Mouse (Mus musculus) spleen, adult 18-20 months (tissue): ENCODE measurements around the gene Pdzk1ip1.

ENCODE experiments used
- DNase-seq, 2 experiments: peaks; one replicate each; pipeline ENCODE4 v3.0.0; 2022; ENCODE audit warnings: mixed read lengths in 2 of 2

Gene Pdzk1ip1

DNA sequence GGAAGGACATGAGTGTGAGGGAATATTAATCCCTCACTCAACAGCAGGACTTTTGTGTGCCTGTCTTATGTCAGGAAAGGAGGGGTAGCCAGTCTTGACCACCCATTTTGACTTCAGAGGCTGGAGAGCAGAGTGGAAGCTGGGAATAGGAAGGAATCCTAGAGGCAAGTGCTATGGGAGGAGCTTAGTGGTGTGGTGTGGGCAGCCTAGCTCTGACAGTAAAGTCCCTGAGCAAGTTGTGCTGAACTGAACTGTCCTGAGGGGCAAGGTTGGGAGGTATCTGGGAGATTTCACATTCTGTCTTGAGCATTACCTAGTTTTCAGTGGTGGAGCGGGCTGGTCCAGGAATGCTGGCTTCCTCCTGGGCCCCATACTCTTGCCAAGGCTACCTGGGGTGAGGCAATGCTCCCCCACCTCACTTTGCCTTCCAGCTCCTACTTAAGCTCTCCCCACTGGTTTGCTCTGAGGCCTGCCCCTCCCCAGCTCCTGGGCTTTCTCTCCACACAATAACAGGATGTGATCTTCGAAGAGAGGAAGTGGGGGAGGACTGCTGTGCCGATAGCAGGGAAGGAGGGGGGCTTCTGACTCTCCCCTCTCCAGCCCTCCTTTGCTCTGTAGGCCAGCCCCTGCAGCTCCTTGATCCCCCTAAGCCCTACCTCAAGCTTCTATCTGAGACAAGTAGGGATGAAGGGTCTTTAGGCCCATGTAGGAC lies 13.1 kb upstream of the Pdzk1ip1 start:
- no peak for DNase-seq

DNA sequence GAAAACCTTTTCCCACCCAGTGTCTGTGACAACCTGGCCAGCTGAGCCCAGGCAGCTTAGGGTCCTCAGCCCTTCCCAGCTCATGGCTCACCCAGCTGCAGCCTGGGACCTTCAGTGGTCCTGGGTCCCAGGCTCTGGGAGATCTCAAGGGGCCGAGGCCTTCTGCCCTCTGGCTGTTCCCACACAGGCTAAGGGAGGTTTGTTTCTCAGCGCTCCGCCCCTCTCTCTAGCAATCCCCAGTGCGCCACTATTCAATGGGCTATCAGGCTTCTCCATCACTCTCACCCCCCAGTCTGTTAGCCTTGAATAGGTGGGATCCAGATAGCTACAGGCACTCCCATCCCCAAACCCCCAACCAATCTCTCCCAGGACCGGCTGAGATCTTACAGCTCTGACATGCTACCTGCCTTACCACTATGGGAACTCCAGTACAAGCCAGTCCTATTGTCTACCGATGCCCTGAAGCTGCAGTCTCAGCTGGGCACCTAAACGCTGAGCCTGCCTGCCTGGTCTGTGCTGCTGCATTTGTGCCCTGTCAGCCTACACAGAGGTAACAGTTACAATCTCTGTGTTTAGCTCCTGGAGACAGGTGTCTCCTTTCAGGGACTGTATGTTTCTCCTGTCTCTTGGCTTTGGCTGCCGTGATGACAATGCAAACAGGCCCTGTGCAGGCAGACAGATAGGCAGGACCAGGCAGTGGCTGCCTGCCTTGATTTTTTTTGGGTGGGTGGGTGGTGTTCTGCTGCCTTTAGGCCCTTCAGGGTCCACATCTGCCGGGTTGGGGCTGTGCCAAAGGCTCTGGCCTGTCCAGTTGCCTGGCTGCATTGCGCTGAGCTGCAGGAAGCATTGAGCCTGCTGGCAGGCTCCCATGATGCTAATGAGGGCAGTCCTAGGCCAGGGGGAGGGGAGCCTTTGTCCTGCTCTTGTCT lies 9.4 kb upstream of the Pdzk1ip1 start:
- DNase-seq = no peak

DNA sequence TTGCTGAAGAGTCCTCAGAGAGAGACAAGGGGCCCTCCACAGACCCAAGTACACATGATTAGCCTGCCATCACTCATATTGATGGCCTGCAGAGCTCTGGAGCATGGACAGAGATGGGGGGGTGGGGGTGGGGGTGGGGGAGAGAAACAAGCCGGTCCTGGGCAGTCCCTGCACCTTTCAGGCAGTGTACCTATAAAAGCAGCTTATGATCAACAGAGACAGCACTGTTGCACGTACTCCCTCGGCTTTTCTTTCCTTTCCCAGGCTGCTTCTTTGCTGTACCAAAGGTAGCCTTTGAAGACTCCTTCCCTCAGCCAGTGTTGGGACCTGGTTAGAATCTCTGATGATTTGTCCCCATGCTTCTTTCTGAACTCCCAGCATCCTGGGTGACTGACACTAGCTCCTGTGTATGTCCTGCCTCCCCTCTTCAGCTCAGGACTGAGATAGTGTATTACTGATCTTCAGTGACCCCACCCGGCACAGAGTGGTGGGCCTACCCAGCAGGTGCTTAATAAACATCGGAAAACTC lies 8.6 kb upstream of the Pdzk1ip1 start:
- no peak for DNase-seq

DNA sequence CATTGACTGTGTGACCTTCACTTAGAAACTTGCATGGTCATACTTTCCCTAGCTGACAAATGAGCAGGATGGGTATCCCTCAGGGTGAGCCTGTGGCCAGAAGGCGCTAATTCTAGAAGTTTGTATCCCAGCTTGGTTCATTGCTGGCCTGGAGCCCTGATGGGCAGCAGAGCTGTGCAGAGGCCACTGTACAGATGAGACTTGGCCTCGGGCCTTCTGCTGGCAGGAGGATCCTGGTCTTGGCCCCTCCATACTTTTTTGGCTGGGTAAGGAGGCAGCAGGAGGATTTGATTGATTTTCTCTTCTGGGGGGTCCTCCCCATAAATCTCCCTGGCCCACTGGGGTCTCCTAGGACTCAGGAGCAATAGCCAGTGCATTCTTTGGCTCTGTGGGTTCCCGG lies 5.5 kb upstream of the Pdzk1ip1 start:
- DNase-seq = no peak

DNA sequence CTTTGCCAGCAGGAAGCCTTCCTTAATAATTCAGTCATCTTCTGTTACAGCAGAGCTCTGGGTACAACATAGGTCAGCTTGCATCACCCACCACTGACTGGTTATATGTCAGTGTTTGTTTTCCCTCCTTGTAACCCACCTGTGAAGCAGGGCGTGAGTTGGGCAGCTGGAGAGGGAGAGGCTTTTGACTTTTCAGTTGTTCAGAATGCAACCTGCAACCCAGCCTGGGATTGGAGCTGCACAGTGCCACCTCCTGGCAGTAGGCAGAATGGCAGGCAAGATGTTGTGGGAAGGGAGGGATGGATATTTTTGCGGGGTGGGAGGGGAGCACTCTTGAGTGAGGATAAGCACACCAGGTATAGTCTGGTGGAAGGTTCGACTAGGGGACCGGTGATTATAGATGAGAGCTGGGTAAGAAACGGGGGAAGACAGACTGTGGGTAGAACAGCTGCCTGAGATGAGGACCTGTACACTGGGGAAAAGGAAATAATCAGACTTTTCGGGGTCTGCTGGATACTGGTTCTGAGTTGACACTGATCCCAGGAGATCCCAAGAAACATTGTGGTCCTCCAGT lies 2.9 kb upstream of the Pdzk1ip1 start:
- peak in 1 of 2 experiments; percentile 51 for DNase-seq

DNA sequence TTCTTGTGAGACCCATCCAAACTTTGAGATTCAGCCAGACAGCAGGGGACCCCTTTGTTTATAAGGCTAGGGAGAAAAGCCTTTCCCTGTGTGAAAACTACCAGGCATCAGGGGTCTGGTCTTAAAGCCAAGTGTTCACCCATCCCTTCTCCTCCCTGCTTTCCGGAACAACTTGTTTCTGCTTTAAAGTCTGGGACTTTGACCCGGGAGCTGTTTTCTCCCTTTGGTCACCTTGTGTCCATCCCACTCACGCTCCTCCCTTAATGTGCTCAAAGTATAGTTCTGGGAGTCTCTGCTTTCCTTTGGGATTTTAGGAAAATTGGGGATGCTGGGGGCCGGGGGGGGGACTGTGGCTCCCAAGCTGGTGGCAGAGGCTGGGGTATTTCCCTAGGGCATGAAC lies 2.3 kb upstream of the Pdzk1ip1 start:
- no peak for DNase-seq

DNA sequence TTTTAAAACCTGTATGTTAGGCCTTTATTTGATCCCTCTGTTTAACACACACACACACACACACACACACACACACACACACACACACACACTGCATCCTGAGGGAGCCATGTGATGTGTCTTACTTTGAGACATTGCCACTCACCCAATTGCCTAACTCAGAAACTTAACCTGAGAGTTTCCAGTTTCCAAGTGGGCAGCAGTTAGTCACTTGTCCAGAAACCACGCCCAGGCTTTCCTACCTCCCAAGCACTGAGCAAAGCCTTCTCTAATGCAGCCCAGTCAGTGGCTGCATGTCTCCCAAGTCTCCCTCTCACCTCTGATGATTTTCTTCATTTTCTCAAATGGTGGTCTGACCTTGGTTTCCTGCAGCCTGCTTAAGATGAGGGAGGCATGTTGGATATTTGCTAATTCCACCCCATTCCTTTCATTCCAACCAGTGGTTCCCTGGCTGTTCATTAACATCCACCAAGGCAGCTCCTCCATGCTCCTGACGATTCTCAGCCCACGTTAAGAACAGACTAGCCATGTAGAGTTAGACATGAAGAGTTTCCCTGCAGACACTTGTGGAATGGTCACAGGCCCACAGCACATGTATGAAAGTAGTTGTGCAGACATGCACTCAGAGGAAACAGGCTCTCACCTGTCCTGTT lies 1.6 kb upstream of the Pdzk1ip1 start:
- DNase-seq = no peak

DNA sequence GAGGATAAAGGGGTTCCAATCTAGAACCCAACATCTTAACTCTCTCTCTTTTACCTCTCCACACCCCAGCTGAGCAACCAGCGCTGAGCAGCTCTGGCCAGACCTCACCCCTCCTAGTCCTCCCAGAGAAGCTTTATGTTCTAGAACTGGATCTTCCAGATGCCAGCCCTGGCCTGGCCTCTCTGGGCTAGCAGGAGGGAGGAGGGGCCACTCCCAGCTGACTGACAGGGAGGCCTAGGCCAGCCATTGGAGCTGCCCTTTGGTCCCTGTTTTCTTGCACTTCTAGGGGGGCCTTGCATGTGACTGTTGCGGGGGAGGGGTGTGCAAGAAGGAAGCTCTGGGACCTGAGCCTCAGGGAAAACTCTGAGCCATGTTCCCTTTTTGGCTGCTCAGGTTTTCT lies 2.1 kb downstream of the Pdzk1ip1 start:
- no peak for DNase-seq

DNA sequence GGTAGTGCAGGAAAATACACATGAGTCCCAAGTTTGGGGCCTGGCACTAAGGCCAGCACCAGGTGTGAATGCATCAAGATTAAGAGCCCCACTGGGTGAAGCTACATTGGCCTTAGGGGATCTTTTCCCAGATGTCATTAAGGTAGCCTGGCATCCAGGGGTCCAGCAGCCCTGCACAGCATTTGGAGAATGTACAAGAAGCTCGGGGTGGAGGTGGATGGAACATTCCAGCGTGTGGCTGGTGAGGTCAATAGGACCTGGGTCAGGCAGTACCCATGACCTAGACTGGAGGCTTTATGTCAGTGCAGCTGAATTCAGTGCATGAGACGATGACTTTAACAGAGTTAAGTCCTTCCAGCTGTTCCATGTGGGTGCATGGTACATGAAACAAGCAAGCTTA lies 3.3 kb downstream of the Pdzk1ip1 start:
- no peak for DNase-seq

DNA sequence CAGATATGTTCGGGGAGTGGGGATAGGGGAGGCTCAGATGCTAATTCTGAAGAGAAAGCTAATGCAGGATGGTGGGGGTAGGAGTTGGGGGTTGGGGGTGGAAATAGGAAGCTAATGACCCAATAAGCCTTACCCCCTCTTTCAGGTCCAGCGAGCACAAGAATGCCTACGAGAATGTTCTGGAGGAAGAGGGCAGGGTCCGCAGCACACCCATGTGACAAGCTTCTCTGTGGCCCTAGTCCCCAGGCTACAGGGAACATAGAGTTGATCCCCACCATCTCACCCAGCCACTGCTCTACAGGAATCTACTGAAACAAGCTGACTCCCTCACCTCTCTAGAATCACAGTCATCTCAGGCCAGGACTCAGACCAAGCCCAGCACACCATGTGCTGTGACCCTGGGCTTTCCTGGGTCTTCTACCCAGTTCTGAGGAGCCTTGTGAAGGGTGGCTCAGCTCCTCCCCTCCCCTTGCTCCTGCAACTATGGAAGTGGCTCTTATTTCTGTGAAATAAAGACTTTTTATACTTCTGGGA lies 4.9 kb downstream of the Pdzk1ip1 start:
- DNase-seq = no peak

DNA sequence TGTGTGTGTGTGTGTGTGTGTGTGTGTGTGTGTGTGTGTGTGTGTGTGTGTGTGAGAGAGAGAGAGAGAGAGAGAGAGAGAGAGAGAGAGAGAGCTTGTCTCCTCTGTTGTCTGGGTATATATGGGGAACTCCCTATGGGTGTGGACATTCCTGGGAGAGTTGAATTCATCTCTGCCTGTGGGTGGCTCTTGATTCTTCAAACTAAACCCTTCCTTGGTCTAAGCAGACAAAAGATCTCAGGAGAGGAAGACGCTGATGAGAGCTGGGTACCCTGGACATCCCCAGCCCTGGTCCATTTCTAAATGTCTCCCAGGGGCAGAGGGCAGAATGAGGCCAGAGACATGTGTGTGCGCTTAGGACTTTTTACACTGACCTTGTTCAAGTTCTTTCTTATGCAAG lies 5.5 kb downstream of the Pdzk1ip1 start:
- DNase-seq = no peak

DNA sequence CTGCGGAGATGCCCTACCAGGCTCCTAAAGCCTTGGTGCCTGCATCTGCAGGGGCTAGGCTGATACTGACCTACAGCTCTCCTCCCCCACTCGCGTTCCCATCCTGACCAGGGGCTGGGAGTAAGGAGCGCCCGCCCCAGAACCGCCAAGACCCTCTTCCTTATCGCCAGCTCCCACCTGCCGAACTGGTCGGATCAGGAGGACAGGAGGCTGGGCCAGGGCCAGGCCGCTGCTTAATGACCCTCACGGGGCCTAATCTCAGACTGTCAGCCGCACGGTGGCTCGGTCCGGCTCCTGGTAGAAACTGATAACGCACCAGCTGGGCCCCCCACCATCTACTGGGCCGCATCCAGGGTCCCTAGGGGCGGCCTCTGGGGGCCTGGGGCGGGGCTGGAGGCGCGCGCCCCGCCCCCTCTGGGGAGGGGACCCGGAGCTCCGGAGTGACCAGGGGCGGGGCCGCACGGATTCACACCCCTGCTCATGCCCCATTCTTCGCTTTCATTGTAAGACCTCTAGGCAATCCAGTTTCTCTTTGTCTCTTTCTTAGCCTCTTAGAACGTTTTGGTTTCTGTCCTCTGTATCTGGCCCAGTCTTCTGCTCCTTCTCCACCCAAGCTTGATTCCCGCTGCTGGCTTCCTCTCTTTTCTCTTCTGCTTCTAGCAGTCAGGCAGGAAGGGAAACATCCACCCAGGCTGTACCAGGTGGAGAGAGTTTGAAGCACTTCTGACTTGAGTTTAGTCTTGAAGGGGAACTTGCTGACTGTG lies 7.3 kb downstream of the Pdzk1ip1 start:
- no peak for DNase-seq

DNA sequence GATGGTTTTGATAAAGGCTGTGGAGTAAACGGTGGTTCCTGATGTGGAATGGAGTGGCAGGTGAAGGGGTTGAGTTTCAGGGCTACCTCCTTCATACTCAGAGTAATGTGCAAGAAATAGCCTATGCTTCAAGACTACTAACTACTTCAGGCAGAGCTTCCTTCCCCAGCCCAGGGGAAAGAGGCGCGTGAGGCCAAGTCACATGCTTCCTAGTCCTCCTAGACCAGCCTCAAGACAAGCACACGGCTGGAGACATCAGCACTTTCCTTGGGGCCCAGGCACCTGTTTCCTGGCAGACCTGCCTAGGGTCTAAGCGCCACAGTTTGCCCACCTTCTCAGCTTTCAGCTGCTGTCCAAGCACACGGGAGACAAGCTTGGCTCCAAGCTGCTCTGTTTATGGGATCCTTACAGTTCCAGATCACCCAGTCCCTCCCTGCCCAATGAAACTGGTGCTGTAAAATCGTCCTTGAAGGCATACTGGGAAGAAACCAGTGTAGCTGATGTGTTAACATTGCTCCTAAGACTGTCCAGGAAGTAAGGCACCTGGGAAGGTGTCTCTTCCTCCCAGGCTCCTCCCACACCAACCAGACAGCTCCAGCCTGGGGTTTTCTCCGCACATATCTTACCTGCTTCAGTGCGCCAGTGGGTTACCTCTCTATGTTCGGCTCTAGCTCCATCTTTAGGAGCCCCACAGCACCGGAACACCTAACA lies 8.1 kb downstream of the Pdzk1ip1 start:
- DNase-seq = no peak

DNA sequence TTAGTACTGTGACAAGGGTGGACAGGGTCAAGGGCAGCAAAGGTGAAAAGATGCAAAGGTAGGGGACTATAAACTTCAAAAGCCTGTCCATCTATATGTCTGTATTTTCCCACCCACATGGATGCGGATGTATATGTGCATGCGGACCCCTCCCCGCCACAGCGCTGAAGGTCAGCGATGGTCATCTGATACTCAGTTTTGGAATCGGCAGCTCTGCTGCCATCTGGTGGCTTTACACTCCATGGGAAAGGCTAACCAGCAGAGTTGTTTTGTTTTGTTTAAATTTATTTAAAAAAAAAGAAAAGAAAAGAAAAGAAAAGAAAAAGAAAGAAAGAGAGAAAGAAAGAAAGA lies 8.6 kb downstream of the Pdzk1ip1 start:
- DNase-seq = no peak

DNA sequence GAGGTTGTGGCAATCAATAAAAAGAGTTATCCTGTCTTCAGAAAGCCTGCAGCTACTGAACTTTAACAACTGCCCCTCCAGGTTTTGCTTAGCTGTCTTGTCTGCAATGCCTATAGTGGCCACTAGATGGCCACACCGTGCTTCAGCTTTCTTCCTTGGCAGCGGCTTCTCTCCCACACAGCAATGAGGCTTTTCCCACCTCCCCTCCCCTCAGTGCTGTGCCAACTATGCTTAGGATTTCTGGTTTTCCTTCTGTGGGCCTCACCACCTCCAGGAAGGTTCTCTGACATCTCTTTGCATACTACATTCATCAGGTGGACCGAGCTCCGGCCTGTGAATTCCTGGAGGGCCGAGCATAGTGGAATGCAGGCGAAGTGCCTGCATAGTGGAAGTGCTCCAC lies 13.2 kb downstream of the Pdzk1ip1 start:
- DNase-seq = peak in 1 of 2 experiments; percentile 28

DNA sequence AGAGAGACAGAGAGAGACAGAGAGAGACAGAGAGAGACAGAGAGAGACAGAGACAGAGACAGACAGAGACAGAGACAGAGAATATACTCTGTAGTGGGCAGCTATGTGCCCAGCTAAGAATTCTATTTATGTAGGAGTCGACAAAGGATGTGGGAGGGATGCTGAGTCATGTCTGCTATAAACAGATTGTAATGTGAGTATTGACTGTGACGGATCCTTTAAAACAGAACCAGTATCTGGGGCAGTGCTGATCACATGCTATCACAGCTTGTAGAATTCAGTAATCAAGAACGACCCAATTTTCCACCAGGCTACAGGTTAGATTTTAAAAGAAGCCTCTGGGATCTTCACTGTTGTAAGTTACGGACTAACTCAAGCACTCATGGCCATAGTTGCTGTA lies 15.0 kb downstream of the Pdzk1ip1 start:
- DNase-seq = no peak

DNA sequence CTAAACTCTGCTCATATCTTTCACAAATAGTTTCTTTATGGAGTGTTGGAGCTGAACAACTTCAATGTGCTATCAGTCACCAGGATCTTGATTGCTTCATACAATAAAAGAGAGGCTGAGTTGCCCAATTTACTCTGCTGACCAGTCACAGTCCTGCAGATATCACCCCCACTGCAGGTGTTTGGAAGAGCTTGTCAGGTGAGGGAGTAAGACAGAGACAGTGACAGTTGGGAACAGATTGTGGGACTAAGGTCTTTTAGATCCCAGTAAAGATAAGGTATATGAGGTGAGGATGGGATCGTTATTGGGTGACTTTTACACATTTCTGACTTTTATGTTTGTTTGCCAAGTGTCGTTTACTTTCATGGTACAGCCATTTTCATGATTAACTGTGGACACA lies 22.7 kb downstream of the Pdzk1ip1 start:
- no peak for DNase-seq

DNA sequence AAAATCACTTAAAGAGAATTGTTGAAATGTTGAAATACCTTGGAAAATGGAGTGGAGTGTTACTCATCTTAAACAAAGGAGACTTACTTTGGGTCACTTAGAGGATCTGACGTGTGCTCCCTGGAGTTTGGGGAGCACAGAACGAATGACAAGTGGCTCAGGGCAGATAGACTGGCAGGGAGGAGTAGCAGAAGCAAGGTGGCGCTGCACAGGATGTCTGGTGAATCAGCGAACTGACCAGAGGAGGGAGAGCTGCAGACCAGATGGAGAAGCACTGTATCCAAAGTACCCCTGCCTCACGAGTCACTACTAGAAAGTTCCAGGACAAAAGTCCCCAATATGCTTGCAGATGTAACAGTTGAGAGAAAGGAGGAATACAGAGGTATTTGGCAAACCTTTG lies 24.8 kb downstream of the Pdzk1ip1 start:
- DNase-seq = no peak

DNA sequence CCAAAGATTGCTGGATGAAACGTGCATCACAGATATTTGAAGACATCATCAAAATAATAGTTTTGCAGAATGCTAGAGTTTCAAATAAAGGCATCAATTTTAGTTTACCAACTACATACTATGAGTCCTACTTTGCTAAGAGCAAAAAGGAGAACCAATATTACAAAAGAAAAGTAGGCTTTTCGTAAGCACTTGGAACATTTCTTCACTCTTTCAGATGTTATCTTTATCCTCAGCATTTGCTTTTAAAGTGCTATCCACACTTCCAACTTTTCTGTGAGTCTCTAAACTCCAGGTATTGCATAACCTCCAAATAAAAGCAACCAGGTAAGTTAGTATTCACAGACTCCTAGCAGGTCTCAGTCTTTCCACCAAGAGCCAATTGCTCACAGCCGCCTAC lies 31.1 kb downstream of the Pdzk1ip1 start:
- no peak for DNase-seq

DNA sequence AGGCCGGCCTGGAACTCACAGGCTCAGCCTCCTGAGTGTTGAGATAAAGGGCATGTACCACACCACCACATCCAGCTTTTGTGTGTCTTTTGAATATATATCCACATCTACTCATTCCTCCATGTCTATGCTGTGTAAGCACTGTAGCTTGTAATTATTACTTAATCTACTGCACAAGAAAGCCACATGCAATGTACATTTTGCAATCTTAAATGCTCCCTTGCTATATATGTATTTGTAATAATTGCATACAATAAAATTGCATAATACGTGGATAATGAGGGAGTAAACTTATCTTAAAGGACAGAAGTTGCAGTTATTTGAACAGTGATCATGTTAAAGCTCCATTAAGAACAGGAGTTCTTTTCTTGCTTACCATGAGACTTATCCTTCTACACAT lies 32.7 kb downstream of the Pdzk1ip1 start:
- DNase-seq = no peak

DNA sequence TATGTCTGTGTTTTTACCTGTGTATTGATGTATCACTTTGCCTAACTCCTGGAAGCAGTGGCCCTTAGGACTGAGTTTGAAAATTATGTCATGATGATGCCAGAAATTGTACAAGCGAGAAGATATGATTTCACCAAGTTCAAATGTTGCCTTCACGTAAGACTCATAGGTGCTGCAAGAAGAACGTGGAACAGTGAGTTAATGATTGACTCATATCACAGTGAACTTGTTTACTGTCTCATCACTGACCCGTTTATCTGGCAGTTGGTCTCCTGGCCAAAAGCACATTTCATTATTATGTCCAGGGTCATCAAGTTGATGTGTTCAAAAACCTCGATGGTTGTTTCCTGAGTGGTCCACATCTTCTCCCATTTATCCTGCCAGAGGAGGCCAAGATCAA lies 33.1 kb downstream of the Pdzk1ip1 start:
- DNase-seq = no peak

DNA sequence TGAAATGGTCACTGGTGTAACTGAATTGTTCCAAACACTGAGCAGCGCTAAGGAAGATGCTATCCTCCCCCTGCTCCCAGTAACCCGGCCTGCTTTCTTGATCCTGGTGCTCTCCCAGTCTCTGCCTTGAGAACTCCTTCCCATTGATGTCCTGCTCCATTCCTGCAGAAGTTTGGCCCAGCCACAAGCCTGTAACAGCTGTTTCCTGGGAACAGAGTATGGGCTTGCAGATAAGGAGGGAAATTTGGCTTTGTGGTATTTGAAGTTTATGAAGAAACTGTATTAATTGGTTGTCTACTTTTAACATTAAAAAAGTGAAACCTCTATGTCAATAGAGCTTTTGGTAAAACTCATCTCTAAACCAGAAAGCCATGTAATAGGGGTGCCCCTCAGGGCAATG lies 35.0 kb downstream of the Pdzk1ip1 start:
- no peak for DNase-seq
